Mouse (Mus musculus): ENCODE results near the gene Ccl27a. TPM values are rescaled to one million over a fixed set of nuclear protein-coding genes. Genes with fewer than 3 reads are reported as not detected.
A peak's percentile ranks its signal among the peaks of the same experiment; 100 is the strongest.

The Ccl27a gene
- polyA plus RNA-seq, 1 experiment: 872 TPM

DNA sequence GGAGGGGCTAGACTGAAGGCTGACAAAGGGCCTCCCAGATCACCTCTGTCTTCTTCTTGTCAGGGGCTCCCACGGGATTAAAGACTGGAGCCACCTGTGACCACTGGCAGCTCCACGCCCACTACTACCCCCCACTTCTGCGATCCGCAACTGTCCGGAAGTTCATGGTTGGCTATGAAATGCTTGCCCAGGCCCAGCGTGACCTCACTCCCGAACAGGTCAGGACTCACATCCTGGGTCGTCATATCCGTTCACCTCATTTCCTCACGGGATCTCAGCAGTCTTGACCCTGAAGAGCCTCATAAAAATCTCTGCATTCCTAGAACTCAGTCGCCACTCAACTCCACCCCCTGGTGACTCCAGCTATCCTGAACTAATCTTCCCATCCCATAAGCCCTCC, 16.0 kb downstream of the Ccl27a start:
- Histone ChIP-seq H3K36me3 (ENCODE audit: control insufficient read depth, insufficient read depth, low read length) (no peaks in the 10 kb centered on the region), H3K27me3 (ENCODE audit: control insufficient read depth, insufficient read depth, low read length) (no peaks in the 10 kb centered on the region), H3K27ac (ENCODE audit: control insufficient read depth, insufficient read depth, low read depth, low read length) (no peak overlapping the region), H3K4me1 (ENCODE audit: control insufficient read depth, insufficient read depth, low read length) (peaks cover 35% of the 10 kb centered on the region), H3K4me3 (ENCODE audit: control insufficient read depth, low read depth, low read length) (no peak overlapping the region)
- no peak for TF ChIP-seq CTCF (IDR thresholded peaks at IDR 0.05; ENCODE audit: control insufficient read depth, insufficient read depth, insufficient replicate concordance, low read depth, low read length)

DNA sequence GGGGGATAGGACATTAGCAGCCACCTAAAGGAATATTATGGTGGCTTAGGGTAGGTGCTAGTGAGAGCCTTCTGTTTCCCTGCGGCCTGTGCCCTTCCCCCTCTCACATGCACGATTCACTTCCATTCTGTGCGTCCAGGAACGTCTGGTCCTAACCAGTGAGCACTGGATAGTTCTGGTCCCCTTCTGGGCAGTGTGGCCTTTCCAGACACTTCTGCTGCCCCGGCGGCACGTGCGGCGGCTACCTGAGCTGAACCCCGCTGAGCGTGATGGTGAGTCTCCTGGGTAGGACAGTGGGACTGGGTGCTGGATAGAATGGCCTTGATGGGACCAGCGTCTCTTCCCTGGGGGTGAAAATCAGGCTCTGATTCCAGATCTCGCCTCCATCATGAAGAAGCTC, 16.7 kb downstream of the Ccl27a start:
- TF ChIP-seq POLR2A (IDR thresholded peaks at IDR 0.05; ENCODE audit: control insufficient read depth, low read depth, low read length): no peak
- TF ChIP-seq CTCF (IDR thresholded peaks at IDR 0.05; ENCODE audit: control insufficient read depth, insufficient read depth, insufficient replicate concordance, low read depth, low read length): no peak
- no peaks in the 10 kb centered on the region for H3K27me3 ChIP-seq (ENCODE audit: control insufficient read depth, insufficient read depth, low read length)
- H3K4me3 ChIP-seq (ENCODE audit: control insufficient read depth, low read depth, low read length): no peak overlapping the region
- no peaks in the 10 kb centered on the region for H3K36me3 ChIP-seq (ENCODE audit: control insufficient read depth, insufficient read depth, low read length)
- no peak overlapping the region for H3K27ac ChIP-seq (ENCODE audit: control insufficient read depth, insufficient read depth, low read depth, low read length)
- H3K4me1 ChIP-seq (ENCODE audit: control insufficient read depth, insufficient read depth, low read length): peaks cover 30% of the 10 kb centered on the region

DNA sequence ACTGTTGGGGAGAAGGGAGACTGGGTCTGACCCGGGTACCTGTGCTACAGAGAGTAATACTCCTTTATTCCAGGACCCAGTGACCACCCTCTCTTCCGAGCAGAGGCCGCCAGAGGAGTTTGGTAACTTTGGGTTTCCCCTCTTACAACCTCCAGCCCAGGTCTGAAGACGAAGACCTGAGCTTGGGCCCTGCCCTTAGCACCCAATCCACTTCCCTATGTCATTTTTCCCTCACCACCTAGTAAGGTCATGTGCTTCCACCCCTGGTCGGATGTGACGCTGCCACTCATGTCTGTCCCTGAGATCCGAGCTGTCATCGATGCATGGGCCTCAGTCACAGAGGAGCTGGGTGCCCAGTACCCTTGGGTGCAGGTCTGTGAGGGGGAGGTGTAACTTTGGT, 17.6 kb downstream of the Ccl27a start:
- Histone ChIP-seq H3K27ac (ENCODE audit: control insufficient read depth, insufficient read depth, low read depth, low read length) (no peak overlapping the region), H3K4me1 (ENCODE audit: control insufficient read depth, insufficient read depth, low read length) (peaks cover 30% of the 10 kb centered on the region), H3K36me3 (ENCODE audit: control insufficient read depth, insufficient read depth, low read length) (no peaks in the 10 kb centered on the region), H3K4me3 (ENCODE audit: control insufficient read depth, low read depth, low read length) (peak overlapping the region; percentile 88), H3K27me3 (ENCODE audit: control insufficient read depth, insufficient read depth, low read length) (no peaks in the 10 kb centered on the region)
- TF ChIP-seq POLR2A (IDR thresholded peaks at IDR 0.05; ENCODE audit: control insufficient read depth, low read depth, low read length): no peak
- TF ChIP-seq CTCF (IDR thresholded peaks at IDR 0.05; ENCODE audit: control insufficient read depth, insufficient read depth, insufficient replicate concordance, low read depth, low read length): no peak

DNA sequence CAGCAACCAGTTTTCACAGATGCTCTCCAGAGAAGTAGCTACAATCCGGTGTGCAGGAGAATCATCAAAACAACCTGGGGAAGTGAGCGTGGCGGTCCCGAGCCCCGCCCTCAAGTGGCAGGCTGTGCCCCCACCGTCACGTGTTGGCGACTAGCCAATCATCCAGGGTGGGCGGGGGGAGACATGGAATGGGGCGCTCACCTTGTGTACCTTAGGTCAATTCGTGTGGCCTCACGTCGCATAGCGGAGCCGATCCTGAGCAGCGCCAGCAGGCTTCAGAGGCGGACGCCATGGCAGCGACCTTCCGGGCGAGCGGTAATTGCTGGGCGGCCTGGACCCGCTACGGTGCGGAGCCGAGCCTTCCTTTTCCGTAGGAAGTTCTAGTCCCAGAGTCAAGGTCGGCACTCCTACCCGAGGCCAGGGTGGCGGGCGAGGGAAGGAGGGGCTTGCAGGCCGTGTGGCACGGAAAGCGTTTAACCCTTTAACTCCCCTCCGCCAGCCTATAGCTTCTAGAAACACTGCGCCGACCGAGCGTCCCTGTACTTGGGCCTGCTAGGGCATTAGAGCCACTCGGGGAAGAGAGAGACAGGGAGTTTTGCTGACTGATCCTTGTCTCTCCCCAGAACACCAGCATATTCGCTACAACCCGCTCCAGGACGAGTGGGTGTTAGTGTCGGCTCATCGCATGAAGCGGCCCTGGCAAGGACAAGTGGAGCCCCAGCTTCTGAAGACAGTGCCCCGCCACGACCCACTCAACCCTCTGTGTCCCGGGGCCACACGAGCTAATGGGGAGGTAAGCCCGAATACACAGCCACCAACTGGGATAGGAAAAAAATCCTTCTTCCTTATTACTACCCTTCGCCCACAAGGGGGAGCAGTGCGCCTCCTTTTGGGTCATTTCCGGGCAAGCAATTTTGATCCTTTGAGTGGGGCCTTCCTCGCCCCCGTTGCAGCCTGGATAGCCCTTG, 18.4 kb downstream of the Ccl27a start, which contains the start of gene Sigmar1:
Sigmar1 (minus strand) TSS at position 820 of the 968 bp plus-strand sequence.
- no peaks in the 10 kb centered on the region for H3K27me3 ChIP-seq (ENCODE audit: control insufficient read depth, insufficient read depth, low read length)
- TF ChIP-seq POLR2A (IDR thresholded peaks at IDR 0.05; ENCODE audit: control insufficient read depth, low read depth, low read length): peak; percentile 45; the same call in 1 of the 2 replicates
- peak; percentile 52; the same call in 1 of the 2 replicates for TF ChIP-seq CTCF (IDR thresholded peaks at IDR 0.05; ENCODE audit: control insufficient read depth, insufficient read depth, insufficient replicate concordance, low read depth, low read length)
- peak within 1 kb of the TSS; percentile 88 for H3K4me3 ChIP-seq (ENCODE audit: control insufficient read depth, low read depth, low read length)
- peak within 1 kb of the TSS; percentile 84 for H3K27ac ChIP-seq (ENCODE audit: control insufficient read depth, insufficient read depth, low read depth, low read length)
- no peaks in the 10 kb centered on the region for H3K36me3 ChIP-seq (ENCODE audit: control insufficient read depth, insufficient read depth, low read length)
- peaks cover 24% of the 10 kb centered on the region for H3K4me1 ChIP-seq (ENCODE audit: control insufficient read depth, insufficient read depth, low read length)

DNA sequence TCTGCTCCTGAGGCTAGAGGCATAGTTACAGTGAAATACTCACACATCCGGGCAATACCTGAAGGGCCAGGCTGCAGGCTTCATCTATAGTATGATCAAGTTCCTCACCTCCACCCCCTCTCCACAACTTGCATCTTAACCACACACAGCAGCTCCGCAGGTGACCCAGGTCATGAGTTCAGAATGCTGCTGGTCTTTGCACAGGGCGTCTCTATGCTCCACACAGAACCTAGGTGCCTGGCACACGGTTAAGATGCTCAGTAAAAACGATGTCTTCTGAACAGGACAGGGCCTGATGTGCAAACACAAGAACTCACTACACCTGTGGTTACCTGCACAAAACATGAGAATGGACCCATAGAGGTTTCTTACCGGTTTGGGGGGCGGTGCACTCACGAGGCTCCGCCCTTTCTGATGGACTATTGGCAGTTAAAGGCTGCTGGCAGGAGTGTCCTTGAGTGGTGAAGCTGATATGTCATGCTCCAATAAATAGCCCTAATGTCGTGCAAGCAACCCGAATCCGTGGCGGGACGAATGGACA, 19.2 kb downstream of the Ccl27a start, which contains the start of gene Galt:
Galt (plus strand) TSS at position 432 of the 541 bp plus-strand sequence.
- Histone ChIP-seq H3K4me1 (ENCODE audit: control insufficient read depth, insufficient read depth, low read length) (peaks cover 18% of the 10 kb centered on the region), H3K36me3 (ENCODE audit: control insufficient read depth, insufficient read depth, low read length) (no peaks in the 10 kb centered on the region), H3K4me3 (ENCODE audit: control insufficient read depth, low read depth, low read length) (peak within 1 kb of the TSS; percentile 88), H3K27me3 (ENCODE audit: control insufficient read depth, insufficient read depth, low read length) (no peaks in the 10 kb centered on the region), H3K27ac (ENCODE audit: control insufficient read depth, insufficient read depth, low read depth, low read length) (peak within 1 kb of the TSS; percentile 84)
- TF ChIP-seq POLR2A (IDR thresholded peaks at IDR 0.05; ENCODE audit: control insufficient read depth, low read depth, low read length): no peak
- TF ChIP-seq CTCF (IDR thresholded peaks at IDR 0.05; ENCODE audit: control insufficient read depth, insufficient read depth, insufficient replicate concordance, low read depth, low read length): no peak

DNA sequence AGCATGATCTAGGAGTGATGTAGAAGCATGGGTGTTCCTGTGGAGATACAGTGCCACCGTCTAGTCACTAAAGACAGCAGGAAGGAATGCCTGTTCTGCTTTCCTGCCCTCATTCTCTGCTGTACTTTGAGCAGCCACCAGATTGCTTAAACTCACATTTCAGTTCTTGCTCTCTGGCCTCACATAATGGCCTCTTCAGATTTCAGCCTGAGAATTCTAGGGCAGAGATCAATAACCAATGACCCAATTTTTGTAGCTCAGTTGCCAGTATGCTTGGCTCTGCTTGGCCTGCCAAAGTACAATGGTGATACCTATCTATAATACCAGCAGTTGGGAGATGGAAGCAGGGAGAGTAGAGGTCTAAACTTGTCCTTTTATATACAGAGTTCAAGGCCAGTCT, 29.0 kb downstream of the Ccl27a start:
- H3K27me3 ChIP-seq (ENCODE audit: control insufficient read depth, insufficient read depth, low read length): no peaks in the 10 kb centered on the region
- TF ChIP-seq CTCF (IDR thresholded peaks at IDR 0.05; ENCODE audit: control insufficient read depth, insufficient read depth, insufficient replicate concordance, low read depth, low read length) (no peak), POLR2A (IDR thresholded peaks at IDR 0.05; ENCODE audit: control insufficient read depth, low read depth, low read length) (no peak)
- H3K36me3 ChIP-seq (ENCODE audit: control insufficient read depth, insufficient read depth, low read length): no peaks in the 10 kb centered on the region
- H3K4me3 ChIP-seq (ENCODE audit: control insufficient read depth, low read depth, low read length): no peak overlapping the region
- no peak overlapping the region for H3K27ac ChIP-seq (ENCODE audit: control insufficient read depth, insufficient read depth, low read depth, low read length)
- peaks cover 7% of the 10 kb centered on the region for H3K4me1 ChIP-seq (ENCODE audit: control insufficient read depth, insufficient read depth, low read length)

DNA sequence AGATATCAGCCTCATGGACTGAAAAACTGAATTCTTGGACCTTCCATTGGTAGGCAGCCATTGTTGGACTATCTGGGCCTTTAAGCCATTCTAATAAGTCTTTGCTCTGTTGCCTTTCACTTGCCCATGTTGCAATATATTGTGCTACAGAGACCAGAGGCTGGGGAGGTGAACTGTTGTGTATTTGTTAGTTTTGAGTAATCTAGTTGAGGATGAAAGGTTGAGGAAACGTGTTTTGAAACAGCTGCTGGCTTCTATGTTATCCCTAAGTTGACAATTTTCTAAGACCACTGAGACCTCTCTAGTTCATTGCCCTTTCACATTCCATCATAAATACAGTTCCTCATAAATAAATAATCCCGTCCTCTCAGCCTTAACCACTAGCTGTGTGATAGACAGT, 29.9 kb downstream of the Ccl27a start:
- TF ChIP-seq POLR2A (IDR thresholded peaks at IDR 0.05; ENCODE audit: control insufficient read depth, low read depth, low read length) (no peak), CTCF (IDR thresholded peaks at IDR 0.05; ENCODE audit: control insufficient read depth, insufficient read depth, insufficient replicate concordance, low read depth, low read length) (no peak)
- Histone ChIP-seq H3K27me3 (ENCODE audit: control insufficient read depth, insufficient read depth, low read length) (no peaks in the 10 kb centered on the region), H3K4me3 (ENCODE audit: control insufficient read depth, low read depth, low read length) (no peak overlapping the region), H3K27ac (ENCODE audit: control insufficient read depth, insufficient read depth, low read depth, low read length) (no peak overlapping the region), H3K36me3 (ENCODE audit: control insufficient read depth, insufficient read depth, low read length) (no peaks in the 10 kb centered on the region), H3K4me1 (ENCODE audit: control insufficient read depth, insufficient read depth, low read length) (peaks cover 12% of the 10 kb centered on the region)
